Mouse (Mus musculus) CD8-positive naive resting alpha-beta T cell, adult 57 days (primary cell): Measurements from ENCODE around the gene Ttc9. TPM values are rescaled to one million over a fixed set of nuclear protein-coding genes. Genes with fewer than 3 reads are reported as not detected.

Experiments
- total RNA-seq: library from RNA; stranded (reverse); gene quantifications from one replicate; pipeline ENCODE4 v1.2.4, GENCODE M21; 2023

The Ttc9 gene
- not detected for total RNA-seq

GRCm38 (mm10) chr12:81630915-81631660, at the start of gene Ttc9:
Ttc9 (plus strand) TSS chr12:81631249.

GRCm38 (mm10) chr12:81594902-81595671, 36.0 kb upstream of the Ttc9 start, which contains the start of gene Med6:
Med6 (minus strand) TSS chr12:81595008.

Other genes starting within 250 kb of the Ttc9 start
- gene Adam4, start 209.3 kb upstream of the Ttc9 start, total RNA-seq, result 1.2 TPM
- gene Cox16, start 146.1 kb upstream of the Ttc9 start, total RNA-seq, result 75.8 TPM
- gene Gm20498, start 98.3 kb upstream of the Ttc9 start, total RNA-seq, result 20.4 TPM
- 28.2 TPM for gene Synj2bp, start 98.3 kb upstream of the Ttc9 start, total RNA-seq
- 0.40 TPM for gene Adam21, start 62.8 kb upstream of the Ttc9 start, total RNA-seq
- gene Med6, start 36.2 kb upstream of the Ttc9 start, total RNA-seq, result 55.6 TPM
- gene Map3k9, start 149.9 kb downstream of the Ttc9 start, total RNA-seq, result 6.2 TPM
- 38.1 TPM for gene Pcnx, start 228.8 kb downstream of the Ttc9 start, total RNA-seq